Mouse (Mus musculus) liver, postnatal 0 days (tissue): ENCODE results near the gene Zfp36l1.

Experiments used
- CTCF ChIP-seq: sonication (generic); IDR thresholded peaks from 2 replicates; pipeline ENCODE4 v1.5.1; 2016; ENCODE audit warnings: antibody characterized with exemption, low read depth
- EP300 ChIP-seq: IDR thresholded peaks from 2 replicates; pipeline ENCODE4 v1.6.1; 2016; ENCODE audit warnings: antibody characterized with exemption, low read depth, mild to moderate bottlenecking

- TF ChIP-seq EP300 (no peak), CTCF (no peak)
Measured at GRCm38 (mm10) chr12:80061810-80062209, 51.0 kb downstream of the Zfp36l1 start.
